Mouse (Mus musculus) cerebellum, adult 18-20 months (tissue): ENCODE data around the gene Spag9.

Experiments used
- DNase-seq, 2 experiments: peaks; one replicate each; pipeline ENCODE4 v3.0.0; 2021

Gene Spag9

GRCm38 (mm10) chr11:94054901-94055300 lies 59.0 kb downstream of the Spag9 start:
- DNase-seq, result no peak

- DNase-seq, result no peak
Measured at GRCm38 (mm10) chr11:94063941-94064340, 68.0 kb downstream of the Spag9 start.

GRCm38 (mm10) chr11:94070455-94070854 lies 74.6 kb downstream of the Spag9 start:
- no peak for DNase-seq

GRCm38 (mm10) chr11:94073283-94073682 lies 77.4 kb downstream of the Spag9 start:
- peak in 1 of 2 experiments; percentile 17 for DNase-seq

- peak; percentile 26 to 29 for DNase-seq
Measured at GRCm38 (mm10) chr11:94086966-94087365, 91.1 kb downstream of the Spag9 start.

- DNase-seq, result no peak
Measured at GRCm38 (mm10) chr11:94090496-94090895, 94.6 kb downstream of the Spag9 start.

- DNase-seq, result no peak
Measured at GRCm38 (mm10) chr11:94097489-94097888, 101.6 kb downstream of the Spag9 start.

- DNase-seq, result no peak
Measured at GRCm38 (mm10) chr11:94098840-94099239, 102.9 kb downstream of the Spag9 start.

GRCm38 (mm10) chr11:94113795-94114194 lies 117.9 kb downstream of the Spag9 start:
- DNase-seq, result no peak

GRCm38 (mm10) chr11:94115408-94115807 lies 119.5 kb downstream of the Spag9 start:
- DNase-seq, result no peak

- no peak for DNase-seq
Measured at GRCm38 (mm10) chr11:94116655-94117054, 120.8 kb downstream of the Spag9 start.

- no peak for DNase-seq
Measured at GRCm38 (mm10) chr11:94117836-94118235, 121.9 kb downstream of the Spag9 start.

- DNase-seq, result no peak
Measured at GRCm38 (mm10) chr11:94118612-94119011, 122.7 kb downstream of the Spag9 start.

GRCm38 (mm10) chr11:94120690-94121089 lies 124.8 kb downstream of the Spag9 start:
- no peak for DNase-seq

- no peak for DNase-seq
Measured at GRCm38 (mm10) chr11:94121501-94121900, 125.6 kb downstream of the Spag9 start.

- DNase-seq, result no peak
Measured at GRCm38 (mm10) chr11:94122341-94123030, 126.6 kb downstream of the Spag9 start.

- no peak for DNase-seq
Measured at GRCm38 (mm10) chr11:94126701-94127100, 130.8 kb downstream of the Spag9 start.

GRCm38 (mm10) chr11:94127966-94128365 lies 132.1 kb downstream of the Spag9 start:
- DNase-seq, result peak; percentile 87 to 90

- DNase-seq, result peak; percentile 65 to 72
Measured at GRCm38 (mm10) chr11:94128506-94128905, 132.6 kb downstream of the Spag9 start.

- peak; percentile 73 to 79 for DNase-seq
Measured at GRCm38 (mm10) chr11:94129261-94130059, 133.6 kb downstream of the Spag9 start.

GRCm38 (mm10) chr11:94130118-94131095 lies 134.5 kb downstream of the Spag9 start:
- no peak for DNase-seq

- peak; percentile 89 to 94 for DNase-seq
Measured at GRCm38 (mm10) chr11:94133344-94133955, 137.6 kb downstream of the Spag9 start.
